8 mouse cellular contexts compared by ENCODE assay signal in the genomic region with DNA sequence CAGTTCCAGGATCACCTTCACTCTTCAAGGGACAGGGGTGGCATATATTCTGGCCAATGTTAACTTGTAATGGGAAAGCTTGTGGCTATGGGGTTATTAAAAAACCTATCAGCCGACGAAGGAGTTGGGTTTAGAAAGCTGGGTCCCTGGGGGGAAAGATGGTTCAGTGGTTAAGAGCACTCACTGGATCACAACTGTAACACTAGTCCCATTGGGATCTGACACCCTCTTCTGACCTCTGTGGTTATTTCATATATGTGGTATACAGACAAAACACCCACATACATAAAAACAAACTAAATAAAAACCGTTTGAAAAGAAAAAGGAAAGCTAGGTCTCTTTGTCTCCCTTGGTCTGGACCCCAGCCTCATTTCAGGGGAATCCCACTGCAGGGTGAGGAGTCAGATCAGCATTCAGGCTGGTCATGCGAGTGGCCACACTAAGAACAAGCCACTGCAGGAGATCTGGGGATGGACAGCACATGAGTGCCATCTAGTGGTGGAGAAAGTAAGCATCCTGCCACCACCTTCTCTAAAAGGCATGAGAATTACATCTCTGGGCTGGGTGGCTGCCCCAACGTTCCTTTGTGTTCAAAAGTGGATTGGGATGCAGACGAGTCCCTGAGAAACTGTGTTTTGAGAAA. TPM values are rescaled to one million over a fixed set of nuclear protein-coding genes. Genes with fewer than 3 reads are reported as not detected.
DNase-seq lines count a peak whose midpoint lies in the region; ATAC-seq and TF ChIP-seq lines count a peak whose summit lies in the region.

No protein-coding gene starts in this region.

- intact Hi-C loops in left cerebral cortex, postnatal 36 days (cut with DNase I): loop anchor here (1.0 kb wide), 1 partner anchor 89 kb away; no protein-coding TSS in a partner anchor

- no peak overlapping the region for H3K27ac ChIP-seq in testis, adult 2 months (ENCODE audit: control insufficient read depth, insufficient read depth, low read depth, low read length)
- H3K27ac ChIP-seq in intestine, postnatal 0 days (ENCODE audit: low read depth, low read length): no peak overlapping the region
- no peak overlapping the region for H3K27ac ChIP-seq in midbrain, embryonic 11.5 days (ENCODE audit: low read depth, low read length)

- no peak for TF ChIP-seq POLR2A in testis, adult 2 months (IDR thresholded peaks at IDR 0.05; ENCODE audit: control insufficient read depth, low read depth, low read length)

- whole genome bisulfite sequencing in intestine, postnatal 0 days: 31% methylated on average over 6 of the region's 6 CpGs
- WGBS in midbrain, embryonic 11.5 days: 33% methylated on average over 6 of the region's 6 CpGs

- H3K27me3 ChIP-seq in testis, adult 2 months (ENCODE audit: control insufficient read depth, insufficient read depth, low read length): no peaks in the 10 kb centered on the region
- no peaks in the 10 kb centered on the region for H3K27me3 ChIP-seq in intestine, postnatal 0 days (replicated peaks; ENCODE audit: control insufficient read depth, insufficient read depth, low read length)
- H3K27me3 ChIP-seq in midbrain, embryonic 11.5 days (ENCODE audit: control insufficient read depth, insufficient read depth, low read length): no peaks in the 10 kb centered on the region

- no peaks in the 10 kb centered on the region for H3K36me3 ChIP-seq in testis, adult 2 months (ENCODE audit: control insufficient read depth, insufficient read depth, low read length)
- no peaks in the 10 kb centered on the region; the same call in 1 of the 2 replicates for H3K36me3 ChIP-seq in intestine, postnatal 0 days (ENCODE audit: control insufficient read depth, insufficient read depth)
- H3K36me3 ChIP-seq in midbrain, embryonic 11.5 days (ENCODE audit: control insufficient read depth, insufficient read depth, low read length): no peaks in the 10 kb centered on the region

- no peak overlapping the region for H3K9ac ChIP-seq in intestine, postnatal 0 days (ENCODE audit: low read depth, low read length)
- no peak overlapping the region for H3K9ac ChIP-seq in midbrain, embryonic 11.5 days (ENCODE audit: low read length)

- TF ChIP-seq CTCF in testis, adult 2 months (IDR thresholded peaks at IDR 0.05; ENCODE audit: control insufficient read depth, insufficient read depth, insufficient replicate concordance, low read depth, low read length): peak; percentile 72; the same call in 1 of the 2 replicates
- TF ChIP-seq CTCF in intestine, postnatal 0 days (IDR thresholded peaks at IDR 0.05; ENCODE audit: low read depth): peak; percentile 98

- H3K4me1 ChIP-seq in testis, adult 2 months (ENCODE audit: control insufficient read depth, insufficient read depth, low read length): peaks cover 2% of the 10 kb centered on the region; the same call in 1 of the 2 replicates
- H3K4me1 ChIP-seq in intestine, postnatal 0 days (replicated peaks; ENCODE audit: control insufficient read depth, insufficient read depth, low read length): no peaks in the 10 kb centered on the region
- no peaks in the 10 kb centered on the region for H3K4me1 ChIP-seq in midbrain, embryonic 11.5 days (ENCODE audit: control insufficient read depth, insufficient read depth, low read length)

- no peak overlapping the region for H3K4me2 ChIP-seq in intestine, postnatal 0 days (replicated peaks; ENCODE audit: low read depth)
- H3K4me2 ChIP-seq in midbrain, embryonic 11.5 days: no peak overlapping the region

- DNase-seq in testis, postnatal 14 days (ENCODE audit: low spot score): no peak
- peak; percentile 68 to 79 for DNase-seq in cerebellum, postnatal 36 days
- DNase-seq in gastrocnemius, postnatal 10 days: peak; percentile 63
- DNase-seq in left cerebral cortex, postnatal 36 days (ENCODE audit: low spot score in 2 of 2): peak; percentile 60 to 66
- peak; percentile 96 for DNase-seq in midbrain, embryonic 11.5 days (ENCODE audit: low spot score, missing footprints)
- peak; percentile 81 for DNase-seq in skeletal muscle tissue, adult 2 months (ENCODE audit: low read depth, low spot score)

- ATAC-seq in intestine, postnatal 0 days: no peak; the same call in 1 of the 2 replicates
- peak; percentile 64 for ATAC-seq in midbrain, embryonic 11.5 days (ENCODE audit: low FRiP score)

- H3K9me3 ChIP-seq in intestine, postnatal 0 days (ENCODE audit: control insufficient read depth): no peaks in the 10 kb centered on the region
- no peaks in the 10 kb centered on the region for H3K9me3 ChIP-seq in midbrain, embryonic 11.5 days (ENCODE audit: control insufficient read depth, low read length)

- no peak overlapping the region for H3K4me3 ChIP-seq in testis, adult 2 months (ENCODE audit: control insufficient read depth, low read depth, low read length)
- no peak overlapping the region for H3K4me3 ChIP-seq in intestine, postnatal 0 days (ENCODE audit: low read depth, low read length)
- no peak overlapping the region for H3K4me3 ChIP-seq in midbrain, embryonic 11.5 days (ENCODE audit: low read depth, low read length)

RNA-seq across cellular contexts. Expression of gene Icam2, which starts 3.8 kb away (rescaled TPM):
- polyA plus RNA-seq in testis, adult 2 months (2012; rRNA removed): 1.2 and 1.7 TPM in 2 replicates
- 10 to 100 TPM; 13.3 to 18.6 TPM for total RNA-seq in gastrocnemius, postnatal 10 days (2021)
- 14.2 and 15.4 TPM in 2 replicates for polyA plus RNA-seq in intestine, postnatal 0 days (2015; fragmentation: Nextera tagmentation; extraction: Ambion mirVana)
- total RNA-seq in left cerebral cortex, postnatal 36 days (2021): 1 to 10 TPM; 3.1 to 4.1 TPM
- 15.8 and 16.9 TPM in 2 replicates for polyA plus RNA-seq in midbrain, embryonic 11.5 days (2014; fragmentation: Nextera tagmentation; extraction: Ambion mirVana)

RNA-seq across cellular contexts. Expression of gene Prr29, which starts 26.4 kb away (rescaled TPM):
- polyA plus RNA-seq in testis, adult 2 months (2012; rRNA removed): 0.40 and 0.49 TPM in 2 replicates
- total RNA-seq in gastrocnemius, postnatal 10 days (2021): 10 to 100 TPM; 11.4 to 11.5 TPM
- 0.52 and 0.97 TPM in 2 replicates for polyA plus RNA-seq in intestine, postnatal 0 days (2015; fragmentation: Nextera tagmentation; extraction: Ambion mirVana)
- not detected for total RNA-seq in left cerebral cortex, postnatal 36 days (2021)
- not detected in 2 replicates for polyA plus RNA-seq in midbrain, embryonic 11.5 days (2014; fragmentation: Nextera tagmentation; extraction: Ambion mirVana)

RNA-seq across cellular contexts. Expression of gene Scn4a, which starts 38.6 kb away (rescaled TPM):
- polyA plus RNA-seq in testis, adult 2 months (2012; rRNA removed): 0.51 and 1.1 TPM in 2 replicates
- 100 to 1,000 TPM; 137 to 145 TPM for total RNA-seq in gastrocnemius, postnatal 10 days (2021)
- polyA plus RNA-seq in intestine, postnatal 0 days (2015; fragmentation: Nextera tagmentation; extraction: Ambion mirVana): 0.01 TPM in 1 of 2 replicates, not detected in the other
- not detected for total RNA-seq in left cerebral cortex, postnatal 36 days (2021)
- polyA plus RNA-seq in midbrain, embryonic 11.5 days (2014; fragmentation: Nextera tagmentation; extraction: Ambion mirVana): not detected in 2 replicates
